Mouse (Mus musculus): ENCODE results near the gene 2310022B05Rik. TPM values are rescaled to one million over a fixed set of nuclear protein-coding genes. Genes with fewer than 3 reads are reported as not detected.

2310022B05Rik gene
- polyA plus RNA-seq, 1 experiment = 102 TPM

- H3ac ChIP-seq (ENCODE audit: control insufficient read depth, insufficient read length) = no peak overlapping the region
- peaks cover 9% of the 10 kb centered on the region for H3K36me3 ChIP-seq (ENCODE audit: control insufficient read depth, insufficient read depth)
- peaks cover 48% of the 10 kb centered on the region for H3K79me2 ChIP-seq (ENCODE audit: control insufficient read depth, insufficient read depth)
- TF ChIP-seq MAX (IDR thresholded peaks at IDR 0.05; ENCODE audit: low read depth) (peak; percentile 4), MYOD1 (IDR thresholded peaks at IDR 0.05; ENCODE audit: control insufficient read depth in 1 of 3, insufficient read length in 2 of 3, low read depth in 2 of 3) (peak; percentile 45 to 77 (median 64)), POLR2AphosphoS2 (IDR thresholded peaks at IDR 0.05; ENCODE audit: insufficient read length, low read depth) (peak; percentile 49), TCF3 (IDR thresholded peaks at IDR 0.05; ENCODE audit: insufficient read length, low read depth) (peak; percentile 28), CEBPB (IDR thresholded peaks at IDR 0.05; ENCODE audit: insufficient read depth, poor library complexity, severe bottlenecking) (no peak), TCF12 (IDR thresholded peaks at IDR 0.05; ENCODE audit: insufficient read depth, poor library complexity, severe bottlenecking) (peak; percentile 65), REST (IDR thresholded peaks at IDR 0.05; ENCODE audit: insufficient read depth, insufficient read length) (no peak), MYOG (IDR thresholded peaks at IDR 0.05; ENCODE audit: control insufficient read depth in 1 of 3, insufficient read depth in 1 of 3, insufficient read length in 2 of 3, low read depth in 2 of 3) (peak; percentile 2 to 82 (median 23)), USF1 (IDR thresholded peaks at IDR 0.05; ENCODE audit: low read depth) (peak; percentile 10), SRF (IDR thresholded peaks at IDR 0.05; ENCODE audit: control insufficient read depth, insufficient read length, low read depth) (peak; percentile 7), POLR2A (IDR thresholded peaks at IDR 0.05; ENCODE audit: insufficient read length, low read depth) (no peak), E2F4 (IDR thresholded peaks at IDR 0.05; ENCODE audit: insufficient read depth) (peak; percentile 13)
- no peak overlapping the region for H3K4me3 ChIP-seq
- H3K27me3 ChIP-seq (ENCODE audit: control insufficient read depth, insufficient read depth, insufficient read length) = no peaks in the 10 kb centered on the region
- peak overlapping the region; percentile 85 for H3K4me2 ChIP-seq (ENCODE audit: low read depth)
These were observed 19.4 kb downstream of the 2310022B05Rik start for GRCm38 (mm10) chr8:124643540-124644339.

DNA sequence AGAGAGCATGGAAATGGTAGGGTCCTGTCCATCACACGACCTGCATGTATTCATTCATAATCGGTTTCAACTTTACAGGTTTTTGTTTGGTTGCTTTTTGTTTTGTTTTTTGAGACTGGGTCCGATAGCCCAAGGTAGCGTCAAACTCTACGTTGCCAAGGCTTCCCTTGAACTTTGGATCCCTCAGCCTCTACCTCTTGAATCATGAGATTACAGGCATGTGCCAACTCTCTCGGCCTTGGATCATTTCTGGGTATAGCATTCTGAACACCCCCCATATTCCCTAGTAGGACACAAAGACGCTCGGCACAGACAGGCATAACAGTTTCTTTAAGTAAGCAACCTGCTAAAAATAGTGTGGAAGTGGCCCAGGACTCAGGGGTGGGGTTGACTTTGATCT lies 21.6 kb downstream of the 2310022B05Rik start:
- H3K27me3 ChIP-seq (ENCODE audit: control insufficient read depth, insufficient read depth, insufficient read length) = no peaks in the 10 kb centered on the region
- H3K79me2 ChIP-seq (ENCODE audit: control insufficient read depth, insufficient read depth) = peaks cover 32% of the 10 kb centered on the region
- TF ChIP-seq POLR2A (IDR thresholded peaks at IDR 0.05; ENCODE audit: insufficient read length, low read depth) (no peak), USF1 (IDR thresholded peaks at IDR 0.05; ENCODE audit: low read depth) (no peak), CEBPB (IDR thresholded peaks at IDR 0.05; ENCODE audit: insufficient read depth, poor library complexity, severe bottlenecking) (no peak)
- no peak overlapping the region for H3K4me3 ChIP-seq
- H3K4me2 ChIP-seq (ENCODE audit: low read depth) = no peak overlapping the region
- peaks cover 13% of the 10 kb centered on the region for H3K36me3 ChIP-seq (ENCODE audit: control insufficient read depth, insufficient read depth)
- H3ac ChIP-seq (ENCODE audit: control insufficient read depth, insufficient read length) = no peak overlapping the region

- H3ac ChIP-seq (ENCODE audit: control insufficient read depth, insufficient read length) = no peak overlapping the region
- H3K36me3 ChIP-seq (ENCODE audit: control insufficient read depth, insufficient read depth) = peaks cover 20% of the 10 kb centered on the region
- peaks cover 6% of the 10 kb centered on the region for H3K79me2 ChIP-seq (ENCODE audit: control insufficient read depth, insufficient read depth)
- no peak for TF ChIP-seq TCF12 (IDR thresholded peaks at IDR 0.05; ENCODE audit: insufficient read depth, poor library complexity, severe bottlenecking)
- peak; percentile 40 for TF ChIP-seq POLR2AphosphoS2 (IDR thresholded peaks at IDR 0.05; ENCODE audit: insufficient read length, low read depth)
- TF ChIP-seq MYOD1 (IDR thresholded peaks at IDR 0.05; ENCODE audit: control insufficient read depth in 1 of 3, insufficient read length in 2 of 3, low read depth in 2 of 3) = peak in 1 of 3 experiments; percentile 1
- no peak overlapping the region for H3K4me3 ChIP-seq
- no peak overlapping the region for H3K4me2 ChIP-seq (ENCODE audit: low read depth)
- no peaks in the 10 kb centered on the region for H3K27me3 ChIP-seq (ENCODE audit: control insufficient read depth, insufficient read depth, insufficient read length)
These were observed 28.0 kb downstream of the 2310022B05Rik start for GRCm38 (mm10) chr8:124635247-124635502.

GRCm38 (mm10) chr8:124634411-124635246 lies 28.5 kb downstream of the 2310022B05Rik start:
- Histone ChIP-seq H3ac (ENCODE audit: control insufficient read depth, insufficient read length) (no peak overlapping the region), H3K27me3 (ENCODE audit: control insufficient read depth, insufficient read depth, insufficient read length) (no peaks in the 10 kb centered on the region), H3K79me2 (ENCODE audit: control insufficient read depth, insufficient read depth) (peaks cover 5% of the 10 kb centered on the region), H3K4me2 (ENCODE audit: low read depth) (no peak overlapping the region), H3K36me3 (ENCODE audit: control insufficient read depth, insufficient read depth) (peaks cover 20% of the 10 kb centered on the region), H3K4me3 (no peak overlapping the region)
- TF ChIP-seq TCF12 (IDR thresholded peaks at IDR 0.05; ENCODE audit: insufficient read depth, poor library complexity, severe bottlenecking) (no peak), MYOD1 (IDR thresholded peaks at IDR 0.05; ENCODE audit: control insufficient read depth in 1 of 3, insufficient read length in 2 of 3, low read depth in 2 of 3) (no peak), SRF (IDR thresholded peaks at IDR 0.05; ENCODE audit: control insufficient read depth, insufficient read length, low read depth) (no peak), MAX (IDR thresholded peaks at IDR 0.05; ENCODE audit: low read depth) (no peak), USF1 (IDR thresholded peaks at IDR 0.05; ENCODE audit: low read depth) (no peak), MYOG (IDR thresholded peaks at IDR 0.05; ENCODE audit: control insufficient read depth in 1 of 3, insufficient read depth in 1 of 3, insufficient read length in 2 of 3, low read depth in 2 of 3) (no peak), POLR2A (IDR thresholded peaks at IDR 0.05; ENCODE audit: insufficient read length, low read depth) (no peak), CEBPB (IDR thresholded peaks at IDR 0.05; ENCODE audit: insufficient read depth, poor library complexity, severe bottlenecking) (no peak), REST (IDR thresholded peaks at IDR 0.05; ENCODE audit: insufficient read depth, insufficient read length) (no peak), TCF3 (IDR thresholded peaks at IDR 0.05; ENCODE audit: insufficient read length, low read depth) (no peak), E2F4 (IDR thresholded peaks at IDR 0.05; ENCODE audit: insufficient read depth) (no peak), POLR2AphosphoS2 (IDR thresholded peaks at IDR 0.05; ENCODE audit: insufficient read length, low read depth) (no peak)
